Mouse (Mus musculus) cerebellum, adult 11 months (tissue): ENCODE data around the gene Eddm3b.

Experiments
- DNase-seq: peaks from one replicate; pipeline ENCODE4 v3.0.0; 2022

Gene Eddm3b

DNA sequence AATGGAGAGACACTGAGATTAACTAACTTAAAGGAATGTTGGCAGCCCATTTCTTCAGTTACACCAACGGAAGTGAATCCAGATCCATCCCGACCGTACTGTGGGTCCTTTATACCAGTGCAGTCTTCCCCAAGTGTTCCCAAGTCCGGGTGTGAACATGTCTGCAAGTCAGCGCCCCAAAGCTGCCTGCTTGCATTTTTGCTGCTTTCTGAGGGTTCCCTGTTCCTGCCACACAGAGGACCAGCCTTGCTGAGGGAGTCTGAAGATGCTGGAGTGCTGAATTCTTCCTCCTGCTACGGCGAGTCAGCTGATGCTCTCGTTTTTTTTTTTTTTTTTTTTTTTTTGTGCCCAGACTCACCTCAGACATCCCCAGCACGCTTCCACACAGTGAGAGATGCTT is 19.3 kb upstream of the Eddm3b start:
- no peak for DNase-seq

DNA sequence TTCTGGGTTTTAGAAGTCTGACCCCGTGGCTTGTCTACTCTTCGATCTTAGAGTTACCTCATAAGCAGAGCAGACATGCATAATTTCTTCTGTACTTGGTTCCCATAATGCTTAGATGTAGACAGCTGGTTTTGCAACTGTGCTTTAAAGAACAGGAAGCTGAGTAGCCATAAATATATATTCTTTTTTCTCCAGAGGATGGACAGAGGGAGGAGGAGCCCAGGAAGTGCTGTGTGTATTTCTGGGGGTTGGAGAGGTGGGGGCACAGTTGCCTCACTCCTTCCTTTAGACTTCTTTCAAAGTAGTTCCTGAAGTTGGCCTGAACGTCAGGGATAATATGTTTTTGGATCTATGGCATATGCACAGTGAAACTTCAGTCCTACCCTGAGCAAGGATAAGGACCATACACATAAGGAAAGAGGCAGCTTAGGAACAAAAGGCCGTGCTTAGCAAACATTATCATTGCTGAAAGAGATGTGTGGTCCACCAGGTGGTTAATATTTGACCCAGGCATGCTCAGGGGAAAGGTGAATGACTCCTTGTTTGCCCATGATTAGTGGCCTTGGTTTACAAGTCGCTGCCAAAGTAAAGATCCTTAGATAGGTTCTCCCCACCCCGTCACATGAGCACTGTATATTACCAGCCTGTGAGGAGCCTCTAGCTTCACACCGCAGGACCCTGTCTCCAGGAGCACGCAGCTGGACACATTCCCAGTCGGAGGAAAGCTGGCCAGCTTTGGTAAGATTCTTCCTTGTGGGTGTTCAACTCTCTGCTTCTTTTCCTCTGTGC is 18.3 kb upstream of the Eddm3b start:
- DNase-seq: no peak

- peak; percentile 71 for DNase-seq
Observed at GRCm38 (mm10) chr14:51098300-51098699, 15.9 kb upstream of the Eddm3b start.

- no peak for DNase-seq
Observed at GRCm38 (mm10) chr14:51098921-51099320, 15.3 kb upstream of the Eddm3b start.

GRCm38 (mm10) chr14:51101284-51101683 is 12.9 kb upstream of the Eddm3b start:
- no peak for DNase-seq

DNA sequence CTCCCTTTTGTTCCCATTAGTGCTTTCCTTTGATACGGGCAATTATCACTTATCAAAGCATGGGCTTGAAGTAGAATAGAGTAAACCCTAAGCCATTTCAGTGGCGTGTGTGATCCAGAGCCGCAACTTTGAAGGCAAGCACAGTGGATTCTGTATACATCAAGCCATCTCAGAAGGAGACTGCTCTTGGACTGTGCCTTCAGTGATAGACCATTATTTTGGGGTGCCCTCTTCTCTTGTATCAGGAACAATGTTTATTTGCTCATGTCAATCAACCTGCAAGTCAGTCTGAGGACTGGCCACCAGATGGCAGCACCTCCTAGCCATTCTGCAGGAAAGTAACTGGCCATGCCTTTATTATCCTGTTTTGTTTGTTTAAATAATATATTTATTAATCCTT is 11.0 kb upstream of the Eddm3b start:
- peak; percentile 42 for DNase-seq

GRCm38 (mm10) chr14:51104366-51104765 is 9.9 kb upstream of the Eddm3b start:
- DNase-seq: no peak

DNA sequence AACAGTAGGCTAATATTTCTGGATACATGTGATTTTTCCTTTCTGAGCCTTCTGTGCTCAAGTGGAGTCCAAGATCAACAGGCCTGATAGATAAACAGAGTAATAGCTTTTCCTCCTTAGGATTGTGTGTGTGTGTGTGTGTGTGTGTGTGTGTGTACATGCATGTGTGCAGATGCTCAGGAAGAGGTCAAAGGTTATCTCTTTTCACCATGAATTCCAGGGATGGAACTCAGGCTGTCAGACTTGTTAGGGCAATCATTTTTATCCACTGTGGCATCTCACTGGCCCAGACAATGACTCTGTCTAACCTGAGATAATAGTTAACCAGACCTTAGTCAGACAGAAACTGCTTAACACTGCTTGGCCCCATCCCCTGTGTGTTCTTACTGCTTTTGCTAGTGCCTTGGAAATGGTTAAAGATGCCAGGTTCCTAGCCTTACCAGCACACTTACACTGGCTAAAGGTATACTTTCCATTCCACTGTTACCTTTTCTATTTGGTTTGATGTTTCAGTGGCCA is 7.7 kb upstream of the Eddm3b start:
- no peak for DNase-seq

- no peak for DNase-seq
Observed at GRCm38 (mm10) chr14:51111966-51112365, 2.3 kb upstream of the Eddm3b start.

DNA sequence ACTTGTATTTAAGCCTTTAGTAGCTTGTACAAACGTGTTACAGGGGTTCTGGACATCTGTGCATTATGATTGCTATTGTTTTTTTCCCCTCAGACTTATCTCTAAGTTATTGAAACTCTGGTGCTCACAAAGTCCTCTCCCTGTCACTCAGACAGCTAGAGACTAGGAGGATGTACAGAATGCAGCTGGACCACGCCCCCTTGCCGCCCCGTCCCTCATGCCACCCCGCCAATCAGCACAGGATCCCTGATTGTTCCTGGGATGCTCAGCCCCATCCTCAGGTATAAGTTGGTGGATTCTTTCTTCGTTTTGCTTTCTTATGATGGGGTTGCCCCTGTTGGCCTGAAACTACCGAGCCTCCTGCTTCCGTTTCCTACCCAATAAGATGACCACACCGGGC is 750 bp upstream of the Eddm3b start:
- DNase-seq: no peak

DNA sequence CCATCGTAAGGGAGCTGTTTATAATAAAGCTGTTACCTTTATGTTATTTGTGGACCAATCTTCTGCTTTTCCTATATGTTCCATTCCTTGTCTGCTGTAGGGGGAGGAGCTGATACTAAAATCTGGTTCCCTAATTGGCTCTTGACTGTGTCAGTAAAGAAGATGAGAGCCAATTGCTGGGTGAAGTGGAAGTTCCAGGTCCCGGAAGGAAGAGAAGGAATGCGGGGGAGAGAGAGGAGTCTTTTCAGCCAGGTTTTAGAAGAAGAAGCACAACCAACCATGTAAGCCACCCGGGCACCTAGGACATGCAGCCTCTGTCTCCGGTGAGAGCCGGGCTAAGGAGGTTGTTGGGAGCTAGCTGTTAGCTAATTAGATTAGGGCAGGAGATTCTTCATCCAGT is 11.5 kb downstream of the Eddm3b start:
- DNase-seq: no peak

DNA sequence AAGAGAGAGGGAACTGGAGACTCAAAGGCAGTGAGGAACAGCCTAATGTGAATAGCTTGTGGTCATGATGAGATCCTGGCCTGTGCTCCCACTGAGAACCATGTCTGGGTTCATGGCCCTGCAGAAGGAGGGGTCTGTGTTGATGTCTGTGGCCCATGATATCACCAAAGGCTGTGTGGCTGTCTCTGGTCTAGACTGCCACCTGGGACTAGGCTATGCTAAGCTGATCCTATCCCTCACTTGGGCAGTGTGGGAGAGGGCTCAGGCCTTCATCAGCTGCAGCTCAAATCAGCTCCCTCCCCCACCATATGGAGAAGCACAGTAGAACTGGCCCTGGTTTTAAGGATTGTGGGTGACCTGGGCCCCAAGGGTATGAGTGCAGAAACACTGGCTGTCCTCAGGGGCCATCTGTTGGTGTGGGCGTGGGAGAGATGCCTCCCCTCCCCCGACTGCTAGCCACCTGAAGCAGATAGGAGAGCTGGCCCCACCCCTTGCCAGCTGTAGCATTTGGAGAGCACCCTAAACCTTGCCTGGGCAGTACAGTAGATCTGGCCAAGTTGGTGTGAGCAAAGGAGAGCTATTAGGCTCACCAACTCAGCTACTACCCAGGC is 13.5 kb downstream of the Eddm3b start:
- DNase-seq: no peak

GRCm38 (mm10) chr14:51128775-51129623 is 14.8 kb downstream of the Eddm3b start:
- DNase-seq: no peak

DNA sequence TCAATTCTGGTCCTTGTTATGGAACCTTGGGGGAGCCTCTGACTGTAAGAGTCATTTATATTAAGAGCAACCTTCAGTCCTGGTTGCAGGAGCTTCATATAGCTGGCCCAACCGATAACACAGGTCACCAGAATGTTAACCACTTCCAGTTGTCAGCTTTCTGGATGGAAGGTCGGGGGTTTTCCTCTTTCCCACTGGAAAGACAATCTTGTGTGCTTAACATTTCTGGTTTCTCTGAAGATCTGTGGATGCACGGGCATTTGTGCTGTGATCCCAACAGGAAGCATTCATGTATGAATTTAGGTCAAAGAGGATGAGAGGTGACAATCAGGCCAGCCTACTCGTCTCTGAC is 15.4 kb downstream of the Eddm3b start:
- DNase-seq: no peak

- DNase-seq: no peak
Observed at GRCm38 (mm10) chr14:51130315-51130940, 16.2 kb downstream of the Eddm3b start.

DNA sequence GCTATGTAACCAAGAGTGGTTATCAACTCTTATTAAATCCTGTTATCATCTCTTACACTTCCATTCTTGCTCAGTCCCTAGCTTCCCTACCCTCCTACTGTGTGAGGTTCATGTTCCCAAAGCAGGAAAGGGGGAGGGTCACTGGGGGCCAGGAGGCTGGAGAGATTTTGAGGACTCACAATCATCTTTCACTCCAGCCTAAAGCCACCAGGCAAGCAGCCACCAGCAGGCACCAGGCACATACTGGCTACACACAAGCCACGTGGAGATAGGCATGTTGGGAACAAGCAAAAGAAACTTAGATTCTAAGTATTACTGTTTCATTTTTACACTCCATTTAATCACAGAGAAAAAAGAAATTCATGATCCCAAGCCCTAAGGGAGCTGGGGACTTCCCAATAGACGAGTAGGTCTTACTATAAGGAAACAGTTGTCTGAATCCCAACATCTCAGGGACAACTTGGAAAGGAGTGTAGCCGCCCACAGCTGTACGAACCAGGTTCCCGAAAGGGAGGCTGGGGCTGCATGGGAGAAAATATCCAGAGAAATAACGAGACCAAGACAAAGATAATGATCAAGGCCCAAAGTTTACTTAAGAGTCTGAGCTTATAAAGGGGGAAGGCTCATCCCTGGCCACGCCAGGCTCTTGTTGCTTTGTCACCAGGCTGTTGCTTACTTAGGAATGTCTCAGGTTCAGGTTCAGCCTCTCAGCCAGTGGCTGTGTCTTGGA is 17.0 kb downstream of the Eddm3b start:
- DNase-seq: no peak

- no peak for DNase-seq
Observed at GRCm38 (mm10) chr14:51132372-51132771, 18.1 kb downstream of the Eddm3b start.

DNA sequence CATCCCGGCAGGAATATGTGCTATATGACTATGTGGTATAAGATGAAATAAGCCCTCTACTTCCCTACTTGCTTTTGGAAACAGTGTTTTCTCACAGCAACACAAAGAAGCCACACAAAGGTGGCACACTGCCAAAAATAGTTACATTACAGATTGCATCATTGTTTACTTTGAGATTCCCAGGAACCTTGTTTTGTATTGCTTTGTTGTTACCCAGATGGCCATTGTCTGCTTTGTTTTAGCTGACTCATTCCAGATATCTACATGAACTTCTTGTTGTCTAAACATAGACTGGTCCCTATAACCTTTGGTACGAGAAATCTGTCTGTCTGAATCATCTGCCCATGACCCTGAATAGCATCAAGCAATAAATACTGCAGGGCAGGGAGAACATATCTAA is 26.1 kb downstream of the Eddm3b start:
- no peak for DNase-seq

- DNase-seq: no peak
Observed at GRCm38 (mm10) chr14:51142119-51142518, 27.9 kb downstream of the Eddm3b start.

GRCm38 (mm10) chr14:51142568-51142967 is 28.3 kb downstream of the Eddm3b start:
- DNase-seq: no peak

DNA sequence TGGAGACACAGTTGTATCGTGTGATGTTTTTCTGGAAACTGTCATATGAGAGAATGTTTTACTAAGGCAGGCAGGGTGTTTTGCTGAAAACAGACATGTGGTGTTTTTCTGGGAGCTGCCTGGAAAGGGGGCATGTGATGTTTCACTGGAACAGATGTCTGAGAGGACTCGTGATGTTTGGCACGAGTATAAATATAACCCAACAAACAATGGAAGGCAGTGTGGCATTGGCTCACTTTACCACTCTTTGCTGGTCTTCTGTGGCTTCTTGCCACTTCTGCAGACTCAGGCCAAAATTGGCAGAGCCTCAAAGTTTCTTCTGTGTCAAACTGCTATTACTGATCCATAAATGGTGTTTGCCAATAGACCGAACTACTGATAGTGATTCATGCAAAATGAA is 29.1 kb downstream of the Eddm3b start:
- DNase-seq: no peak

GRCm38 (mm10) chr14:51143937-51144336 is 29.7 kb downstream of the Eddm3b start:
- no peak for DNase-seq
